Mouse (Mus musculus) intestine, embryonic 16.5 days (tissue): ENCODE results near the gene Fam161b. TPM values are rescaled to one million over a fixed set of nuclear protein-coding genes. Genes with fewer than 3 reads are reported as not detected.

ENCODE experiments used
- ATAC-seq: fragments of 200-750 bp; cut with Nextera tagmentation; 2 replicates; pipeline ENCODE4 v1.8.0; 2017; ENCODE audit warnings: moderate TSS enrichment, moderate library complexity
- H3K27ac ChIP-seq: fragments of 300-500 bp; sonication (generic); 2 replicates; pipeline ENCODE4 v1.5.1; 2014; ENCODE audit warnings: mild to moderate bottlenecking, low read length
- H3K27me3 ChIP-seq: fragments of 300-500 bp; sonication (generic); replicated peaks from 2 replicates; pipeline ENCODE4 v1.6.1; 2014; ENCODE audit warnings: low read length, control low read depth, mixed read lengths; ENCODE audit not compliant: control insufficient read depth, insufficient read depth
- H3K36me3 ChIP-seq: fragments of 300-500 bp; sonication (generic); 2 replicates; pipeline ENCODE4 v1.6.1; 2014; ENCODE audit warnings: low read length, control low read depth; ENCODE audit not compliant: control insufficient read depth, insufficient read depth
- H3K4me1 ChIP-seq: fragments of 300-500 bp; sonication (generic); 2 replicates; pipeline ENCODE4 v1.6.1; 2014; ENCODE audit warnings: low read length, control low read depth, mixed read lengths; ENCODE audit not compliant: control insufficient read depth, insufficient read depth
- H3K4me2 ChIP-seq: fragments of 300-500 bp; sonication (generic); 2 replicates; pipeline ENCODE4 v1.6.1; 2014; ENCODE audit warnings: low read depth, low read length, control low read depth
- H3K4me3 ChIP-seq: fragments of 300-500 bp; sonication (generic); 2 replicates; pipeline ENCODE4 v1.5.1; 2014; ENCODE audit warnings: mild to moderate bottlenecking, low read length
- H3K9ac ChIP-seq: fragments of 300-500 bp; sonication (generic); 2 replicates; pipeline ENCODE4 v1.6.1; 2014; ENCODE audit warnings: low read depth, low read length
- H3K9me3 ChIP-seq: fragments of 300-500 bp; sonication (generic); 2 replicates; pipeline ENCODE4 v1.6.1; 2016; ENCODE audit warnings: low read length, control low read depth; ENCODE audit not compliant: control insufficient read depth
- WGBS: fragments of 180-500 bp; shearing (Covaris S2); extraction: QIAGEN DNeasy Blood & Tissue Kit; methylation state at CpG from one replicate; pipeline ENCODE4 v1.1.7; 2014; 5-methylcytosine and 5-hydroxymethylcytosine counted together
- polyA plus RNA-seq: library from polyadenylated mRNA; unstranded; fragments of >200 nt; fragmentation: Nextera tagmentation; extraction: Ambion mirVana; gene quantifications from 2 replicates; pipeline ENCODE4 v1.2.1, GENCODE M21; 2015

Gene Fam161b
- 2.3 and 3.3 TPM in 2 replicates for polyA plus RNA-seq

- H3K27me3 ChIP-seq: no peaks in the 10 kb centered on the region
- H3K4me2 ChIP-seq: peak within 1 kb of the TSS; percentile 75
- peak within 1 kb of the TSS; percentile 100 for H3K4me3 ChIP-seq
- peak; percentile 99 for ATAC-seq
- peaks cover 14% of the 10 kb centered on the region for H3K4me1 ChIP-seq
- H3K9me3 ChIP-seq: no peaks in the 10 kb centered on the region
- H3K27ac ChIP-seq: peak within 1 kb of the TSS; percentile 66
- peak within 1 kb of the TSS; percentile 94 for H3K9ac ChIP-seq
- 0 out of 2 replicates have a peak, but pooled peaks cover 1% of the 10 kb centered on the region for H3K36me3 ChIP-seq
- WGBS: under 1% methylated on average over 51 of the region's 51 CpGs
Observed at GRCm38 (mm10) chr12:84361555-84362489, at the start of gene Fam161b, which contains the start of gene Coq6. Gene Fam161b (minus strand): TSS chr12:84361833. Gene Coq6 (plus strand): TSS chr12:84361657.

- peak within 1 kb of the TSS; percentile 77 for H3K27ac ChIP-seq
- H3K9me3 ChIP-seq: no peaks in the 10 kb centered on the region
- H3K4me2 ChIP-seq: peak within 1 kb of the TSS; percentile 92
- H3K4me3 ChIP-seq: peak within 1 kb of the TSS; percentile 89
- ATAC-seq: peak; percentile 92
- H3K36me3 ChIP-seq: no peaks in the 10 kb centered on the region
- H3K4me1 ChIP-seq: 0 out of 2 replicates have a peak, but pooled peaks cover 3% of the 10 kb centered on the region
- WGBS: 3% methylated on average over 39 of the region's 63 CpGs
- no peaks in the 10 kb centered on the region for H3K27me3 ChIP-seq
- H3K9ac ChIP-seq: peak within 1 kb of the TSS; percentile 88
Observed at GRCm38 (mm10) chr12:84408819-84409507, 47.3 kb upstream of the Fam161b start, which contains the start of the genes Entpd5 and Bbof1. Gene Entpd5 (minus strand): TSS chr12:84409029. Gene Bbof1 (plus strand): TSS chr12:84409071.

GRCm38 (mm10) chr12:84407874-84408818 is 46.5 kb upstream of the Fam161b start:
- Histone ChIP-seq H3K9me3 (no peaks in the 10 kb centered on the region), H3K9ac (peak overlapping the region; percentile 88), H3K4me3 (peak overlapping the region; percentile 89), H3K4me2 (peak overlapping the region; percentile 92), H3K4me1 (0 out of 2 replicates have a peak, but pooled peaks cover 3% of the 10 kb centered on the region), H3K27ac (peak overlapping the region; percentile 77), H3K27me3 (no peaks in the 10 kb centered on the region), H3K36me3 (no peaks in the 10 kb centered on the region)
- ATAC-seq: peak; percentile 63
- WGBS: 2% methylated on average over 44 of the region's 52 CpGs

GRCm38 (mm10) chr12:84407259-84407658 is 45.6 kb upstream of the Fam161b start:
- Histone ChIP-seq H3K36me3 (no peaks in the 10 kb centered on the region), H3K4me1 (peaks cover 4% of the 10 kb centered on the region; the same call in 1 of the 2 replicates), H3K27me3 (no peaks in the 10 kb centered on the region), H3K9ac (no peak overlapping the region), H3K4me3 (no peak overlapping the region), H3K27ac (no peak overlapping the region), H3K9me3 (no peaks in the 10 kb centered on the region), H3K4me2 (no peak overlapping the region)
- WGBS: 58% methylated on average over 4 of the region's 4 CpGs
- no peak for ATAC-seq

GRCm38 (mm10) chr12:84404541-84404940 is 42.9 kb upstream of the Fam161b start:
- H3K27me3 ChIP-seq: no peaks in the 10 kb centered on the region
- H3K4me1 ChIP-seq: peaks cover 11% of the 10 kb centered on the region; the same call in 1 of the 2 replicates
- no peak overlapping the region for H3K27ac ChIP-seq
- no peak for ATAC-seq
- H3K4me2 ChIP-seq: no peak overlapping the region
- H3K9ac ChIP-seq: no peak overlapping the region
- WGBS: 80% methylated on average over 6 of the region's 6 CpGs
- H3K4me3 ChIP-seq: no peak overlapping the region
- H3K36me3 ChIP-seq: no peaks in the 10 kb centered on the region
- no peaks in the 10 kb centered on the region for H3K9me3 ChIP-seq

GRCm38 (mm10) chr12:84402923-84403322 is 41.3 kb upstream of the Fam161b start:
- H3K4me3 ChIP-seq: no peak overlapping the region
- WGBS: 49% methylated on average over 9 of the region's 9 CpGs
- H3K27me3 ChIP-seq: no peaks in the 10 kb centered on the region
- H3K27ac ChIP-seq: peak overlapping the region; percentile 81
- peaks cover 11% of the 10 kb centered on the region for H3K4me1 ChIP-seq
- peak overlapping the region; percentile 35; the same call in 1 of the 2 replicates for H3K4me2 ChIP-seq
- H3K36me3 ChIP-seq: no peaks in the 10 kb centered on the region
- H3K9me3 ChIP-seq: no peaks in the 10 kb centered on the region
- ATAC-seq: peak; percentile 75
- no peak overlapping the region for H3K9ac ChIP-seq

GRCm38 (mm10) chr12:84400653-84401052 is 39.0 kb upstream of the Fam161b start:
- H3K4me2 ChIP-seq: peak overlapping the region; percentile 49
- H3K27ac ChIP-seq: peak overlapping the region; percentile 87
- 14% methylated on average over 3 of the region's 3 CpGs for WGBS
- no peaks in the 10 kb centered on the region for H3K36me3 ChIP-seq
- peak overlapping the region; percentile 57 for H3K9ac ChIP-seq
- no peaks in the 10 kb centered on the region for H3K27me3 ChIP-seq
- ATAC-seq: peak; percentile 84
- H3K4me1 ChIP-seq: peaks cover 8% of the 10 kb centered on the region
- no peaks in the 10 kb centered on the region for H3K9me3 ChIP-seq
- peak overlapping the region; percentile 41 for H3K4me3 ChIP-seq

GRCm38 (mm10) chr12:84400068-84400467 is 38.4 kb upstream of the Fam161b start:
- ATAC-seq: no peak
- Histone ChIP-seq H3K9ac (peak overlapping the region; percentile 57), H3K4me3 (peak overlapping the region; percentile 41)

More at GRCm38 (mm10) chr12:84400068-84400467, 38.4 kb upstream of the Fam161b start:
- Histone ChIP-seq H3K36me3 (no peaks in the 10 kb centered on the region), H3K9me3 (no peaks in the 10 kb centered on the region), H3K4me1 (peaks cover 8% of the 10 kb centered on the region), H3K4me2 (peak overlapping the region; percentile 49), H3K27me3 (no peaks in the 10 kb centered on the region), H3K27ac (peak overlapping the region; percentile 87)
- WGBS: 51% methylated on average over 3 of the region's 3 CpGs
